Mouse (Mus musculus) thymus, postnatal 10 days (tissue): ENCODE results near the gene Tgfb3.

Source experiments
- DNase-seq, 2 experiments: peaks; one replicate each; pipeline ENCODE4 v3.0.0; 2021; ENCODE audit warnings: low spot score in 2 of 2

The Tgfb3 gene

DNA sequence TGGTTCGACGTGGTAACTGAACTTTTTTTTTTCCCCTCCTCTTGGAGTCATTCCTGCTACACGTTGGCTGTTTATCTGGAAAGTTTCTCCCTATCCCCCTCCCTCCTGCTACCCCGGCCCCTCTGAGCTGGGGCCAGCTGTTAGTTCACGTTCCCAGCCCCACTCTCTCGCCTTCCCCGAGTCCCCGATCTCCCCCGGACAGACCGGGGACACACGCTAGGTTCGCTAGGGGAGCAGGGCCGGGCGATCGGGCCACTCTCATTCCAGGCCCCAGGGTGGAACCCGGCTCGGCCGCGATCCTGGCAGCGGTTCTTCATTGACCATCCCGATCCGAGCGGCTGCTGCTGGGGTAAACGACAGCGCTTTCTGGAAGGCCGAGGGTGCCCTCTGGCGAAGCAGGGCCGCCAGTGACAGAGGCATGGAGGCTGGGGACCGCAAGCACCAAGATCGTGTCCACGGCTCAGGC, 394 bp upstream of the Tgfb3 start:
- peak; percentile 56 to 82 for DNase-seq

DNA sequence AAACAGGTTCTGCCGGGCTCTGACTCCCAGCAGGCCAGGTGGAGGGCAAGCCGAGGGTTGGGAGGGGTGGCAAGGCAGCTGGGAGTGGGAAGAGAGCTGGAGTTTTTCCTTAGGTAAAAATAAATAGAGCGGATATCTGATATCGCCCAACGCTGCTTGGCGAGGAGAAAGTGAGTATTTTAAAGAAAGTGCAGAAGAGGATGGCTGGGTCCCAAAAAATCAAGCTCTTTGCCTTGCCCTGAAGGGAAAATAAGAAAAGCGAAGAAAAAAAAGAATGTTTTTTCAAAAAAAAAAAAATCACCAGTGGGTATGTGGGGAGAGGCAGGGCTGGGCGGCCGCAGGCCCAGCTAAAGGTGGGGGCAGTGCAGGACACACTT, 677 bp downstream of the Tgfb3 start:
- DNase-seq = no peak

DNA sequence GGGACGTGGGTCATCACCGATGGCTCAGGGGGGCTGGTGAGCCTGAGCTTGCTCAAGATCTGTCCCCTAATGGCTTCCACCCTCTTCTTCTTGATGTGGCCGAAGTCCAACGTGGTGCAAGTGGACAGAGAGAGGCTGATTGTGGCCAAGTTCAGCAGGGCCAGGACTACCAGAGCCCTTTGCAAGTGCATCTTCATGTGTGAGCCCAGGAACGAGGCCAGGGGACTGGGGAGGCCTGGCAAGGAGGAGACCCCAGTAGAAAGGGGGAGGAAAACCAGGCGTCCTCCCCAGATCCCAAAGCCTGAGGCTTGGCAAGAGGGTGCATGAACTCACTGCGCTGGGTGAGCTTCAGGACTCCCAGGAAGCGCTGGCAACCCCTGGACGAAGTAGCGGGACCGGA, 1.1 kb downstream of the Tgfb3 start:
- DNase-seq = no peak

DNA sequence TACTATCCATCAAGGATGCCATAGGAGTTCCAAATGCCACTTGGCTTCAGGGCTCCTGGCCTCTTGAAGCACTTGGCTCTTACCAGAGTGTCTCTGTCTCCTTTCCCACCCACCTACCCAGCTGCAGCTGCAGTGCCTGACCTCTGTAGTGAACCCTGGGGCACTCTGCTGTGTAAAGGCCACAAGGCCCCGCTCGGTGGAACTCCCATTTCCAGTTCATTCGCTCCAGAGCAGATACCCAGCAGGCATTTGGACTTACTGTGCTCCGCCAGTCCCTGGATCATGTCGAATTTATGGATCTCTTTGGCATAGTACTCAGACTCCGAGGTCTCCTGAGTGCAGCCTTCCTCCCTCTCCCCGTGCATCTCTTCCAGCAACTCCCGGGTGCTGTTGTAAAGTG, 1.5 kb downstream of the Tgfb3 start:
- no peak for DNase-seq

DNA sequence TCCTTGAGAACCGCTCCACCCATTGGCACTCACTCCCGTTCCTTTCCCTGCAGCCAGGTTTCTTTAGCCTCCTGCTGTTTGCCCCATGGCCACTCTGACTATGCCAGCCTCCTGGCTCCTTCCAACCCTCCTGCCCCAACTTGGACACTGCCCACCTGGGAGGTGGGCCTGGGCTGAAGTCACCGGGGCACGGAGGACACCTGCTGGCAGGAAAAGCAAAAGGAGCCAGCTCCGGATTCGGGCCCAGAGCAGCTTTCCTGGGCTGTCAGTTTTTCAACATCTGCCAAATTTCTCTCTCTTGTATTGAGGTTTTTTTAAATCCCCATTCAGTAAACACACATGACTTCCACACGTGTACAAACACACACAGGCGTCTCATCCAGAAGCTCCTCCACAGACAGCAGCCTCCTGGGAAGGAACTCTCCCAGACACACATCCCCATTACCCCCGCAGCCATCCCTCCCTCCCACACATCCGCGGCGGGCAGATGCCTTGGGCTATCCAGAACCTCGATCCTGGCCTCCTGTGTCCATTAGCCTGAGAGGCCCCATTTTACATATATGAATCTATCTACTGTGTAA, 2.4 kb downstream of the Tgfb3 start:
- DNase-seq = no peak

- DNase-seq = no peak
These were observed 3.5 kb downstream of the Tgfb3 start for GRCm38 (mm10) chr12:86075358-86075757.

DNA sequence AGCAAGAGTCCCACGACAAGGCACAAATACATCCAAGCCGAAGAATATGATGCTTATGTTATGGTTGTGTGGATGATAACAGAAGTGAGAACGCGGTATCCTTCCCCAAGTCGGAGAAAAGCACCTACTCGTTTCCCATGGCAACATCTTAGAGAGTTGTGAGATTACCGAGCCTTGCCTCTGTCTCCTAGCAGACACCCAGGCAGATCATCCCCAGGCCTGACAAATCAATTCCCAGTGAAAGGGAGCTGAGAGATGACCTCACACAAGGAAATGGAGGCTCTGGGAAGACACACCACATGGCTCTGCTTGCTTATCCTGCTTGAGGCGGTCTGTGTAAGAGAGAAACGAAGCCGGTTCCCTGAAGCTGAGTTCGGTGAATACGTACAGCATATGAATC, 4.2 kb downstream of the Tgfb3 start:
- no peak for DNase-seq

DNA sequence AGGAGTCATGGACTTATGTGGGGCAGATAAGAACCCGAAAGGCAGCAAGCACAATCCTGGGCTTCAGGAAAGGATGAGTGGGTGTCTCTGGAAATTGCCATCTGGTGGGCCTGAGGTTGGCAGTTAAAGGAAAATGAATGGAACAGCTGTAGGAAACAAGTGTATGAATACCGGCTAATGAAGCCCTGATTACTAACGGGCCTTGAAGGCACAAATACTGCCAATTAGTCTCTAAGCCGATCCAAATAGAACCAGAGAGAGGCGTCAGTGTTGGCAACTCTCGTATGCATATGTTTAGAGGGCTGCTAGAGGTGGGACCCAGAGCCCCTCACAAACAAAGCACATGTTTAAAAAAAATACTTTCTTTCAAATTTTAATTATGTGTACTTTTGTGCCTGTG, 7.4 kb downstream of the Tgfb3 start:
- no peak for DNase-seq

DNA sequence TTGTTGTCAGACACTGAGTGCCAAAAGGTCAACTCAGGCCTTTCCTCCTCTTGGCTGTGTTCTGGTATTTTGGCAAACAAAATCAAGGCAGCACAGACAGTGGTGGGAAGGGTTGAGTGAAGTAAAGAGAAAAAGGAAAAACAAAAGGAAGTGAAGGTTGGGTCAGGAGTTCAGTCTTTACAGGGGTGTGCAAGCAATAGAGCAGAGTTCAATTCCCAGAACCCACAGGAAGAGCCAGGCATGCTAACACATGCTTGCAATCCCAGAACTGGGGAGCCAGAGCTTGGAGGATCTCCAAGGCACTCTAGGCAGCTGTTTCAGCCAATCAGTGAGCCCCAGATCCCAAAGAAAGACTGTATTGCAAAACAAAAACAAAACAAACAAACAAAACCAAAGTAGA, 14.0 kb downstream of the Tgfb3 start:
- no peak for DNase-seq

DNA sequence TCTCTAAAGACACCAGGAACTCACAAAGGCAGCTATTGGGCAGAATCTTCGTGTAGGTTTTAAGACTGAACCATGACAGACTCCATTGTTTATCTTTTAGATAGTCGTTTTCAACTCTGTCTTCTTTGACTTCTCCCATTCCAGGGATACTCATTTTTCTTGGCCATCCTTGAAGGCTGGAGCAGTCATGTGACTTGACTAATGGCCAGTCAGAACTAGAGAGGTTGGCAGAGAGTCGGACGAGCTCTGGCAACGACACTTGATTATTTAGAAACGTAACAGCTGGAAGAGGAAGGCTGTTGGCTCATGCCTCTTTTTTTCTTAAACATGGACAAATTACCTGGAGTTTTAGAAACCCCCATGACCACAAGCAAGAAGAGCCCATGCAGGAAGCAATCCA, 19.5 kb downstream of the Tgfb3 start:
- no peak for DNase-seq

GRCm38 (mm10) chr12:86057516-86057915, 21.3 kb downstream of the Tgfb3 start:
- no peak for DNase-seq

DNA sequence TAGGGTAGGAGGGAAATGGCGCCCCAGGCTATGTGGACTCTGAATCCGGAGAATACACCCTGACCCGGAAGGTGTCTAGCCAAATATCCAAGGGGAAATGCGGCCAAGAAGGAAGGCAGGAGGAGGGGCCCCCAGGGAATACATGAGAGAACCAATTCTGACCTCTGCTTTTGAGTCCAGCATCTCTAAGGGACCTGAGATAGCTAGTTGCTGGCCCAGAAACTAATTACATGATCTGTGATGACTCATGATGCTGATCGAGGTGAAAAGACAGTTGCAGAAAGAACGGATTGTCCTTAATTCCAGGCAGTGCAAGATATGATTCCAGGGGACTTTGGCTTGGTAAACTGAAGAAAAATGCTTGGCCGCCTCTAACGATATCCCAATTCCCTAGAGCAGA, 21.9 kb downstream of the Tgfb3 start:
- DNase-seq = no peak

DNA sequence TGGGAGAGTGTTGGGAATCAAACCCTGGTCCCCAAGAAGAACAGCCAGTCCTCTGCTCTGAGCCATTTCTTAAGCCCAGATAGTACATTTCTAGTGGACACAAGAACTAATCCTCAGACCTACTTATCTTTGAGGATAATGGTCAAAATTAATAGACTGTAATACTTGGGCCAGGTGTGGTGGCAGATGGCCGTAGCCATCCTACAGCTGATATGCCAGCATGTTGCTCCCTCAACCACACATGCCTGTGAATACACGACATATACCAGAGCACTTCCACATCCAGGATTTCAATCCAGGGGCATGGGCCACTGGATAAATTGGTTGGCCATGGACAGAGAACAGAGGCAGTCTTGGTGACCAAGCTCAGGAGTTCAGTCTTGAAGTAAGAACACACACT, 23.5 kb downstream of the Tgfb3 start:
- DNase-seq = no peak

DNA sequence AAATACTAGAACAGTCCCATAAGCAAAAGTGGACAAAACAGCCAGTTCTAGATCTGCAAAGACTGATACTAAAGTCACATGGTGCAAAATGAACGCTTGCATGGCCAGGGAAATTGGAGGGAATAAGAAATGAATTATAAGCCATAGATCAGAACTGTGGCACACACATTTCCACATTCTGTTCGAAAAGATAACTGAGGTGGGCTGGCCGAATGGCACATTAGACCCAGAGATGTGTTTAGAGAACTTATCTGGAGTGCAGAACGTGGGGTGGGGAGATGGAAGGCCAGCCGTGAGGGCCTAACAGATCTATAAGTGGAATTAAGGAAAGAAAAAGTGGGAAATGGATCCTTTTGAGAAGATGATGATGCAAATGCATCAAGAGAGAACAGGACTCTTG, 27.4 kb downstream of the Tgfb3 start:
- DNase-seq = no peak

GRCm38 (mm10) chr12:86049813-86050212, 29.0 kb downstream of the Tgfb3 start:
- no peak for DNase-seq

DNA sequence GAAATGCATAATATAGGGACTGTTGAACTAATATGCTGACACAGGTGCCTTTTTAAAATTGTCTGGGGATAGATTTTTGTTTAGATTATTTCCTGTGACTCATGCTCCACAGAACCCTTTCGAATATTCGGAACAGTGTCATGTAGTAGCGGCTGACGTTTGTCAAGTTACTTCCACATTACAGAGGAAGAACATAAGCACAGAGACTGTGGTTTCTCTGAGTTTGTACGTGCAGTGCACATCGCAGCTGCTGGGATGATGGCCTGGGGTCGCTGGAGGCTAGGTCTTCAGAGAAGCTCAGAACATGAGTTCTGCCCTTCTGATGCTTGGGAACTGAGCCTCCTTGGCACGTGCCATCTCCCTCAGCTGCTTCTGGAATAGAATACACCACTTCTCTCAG, 31.5 kb downstream of the Tgfb3 start:
- no peak for DNase-seq

GRCm38 (mm10) chr12:86046776-86047175, 32.1 kb downstream of the Tgfb3 start:
- DNase-seq = no peak

DNA sequence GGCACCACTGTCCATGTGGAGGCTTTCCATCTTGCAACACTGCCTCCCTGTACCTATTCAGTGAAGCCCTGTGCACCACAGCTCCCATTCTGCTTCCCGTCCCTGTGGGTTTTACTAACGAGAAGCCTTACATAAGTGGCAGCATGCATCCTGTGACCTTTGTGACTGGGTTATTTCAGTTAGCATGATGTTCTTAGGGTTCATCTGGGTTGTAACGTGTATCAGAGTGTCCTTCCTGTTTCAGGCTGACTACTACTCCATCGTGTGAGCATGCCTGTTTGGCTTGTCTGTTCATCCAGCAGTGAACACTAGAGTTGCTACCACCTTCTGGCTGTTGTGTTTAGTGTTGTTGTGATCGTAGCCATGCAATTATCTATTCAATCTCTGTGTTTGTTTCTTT, 32.7 kb downstream of the Tgfb3 start:
- no peak for DNase-seq

- no peak for DNase-seq
These were observed 39.1 kb downstream of the Tgfb3 start for GRCm38 (mm10) chr12:86039751-86040150.

DNA sequence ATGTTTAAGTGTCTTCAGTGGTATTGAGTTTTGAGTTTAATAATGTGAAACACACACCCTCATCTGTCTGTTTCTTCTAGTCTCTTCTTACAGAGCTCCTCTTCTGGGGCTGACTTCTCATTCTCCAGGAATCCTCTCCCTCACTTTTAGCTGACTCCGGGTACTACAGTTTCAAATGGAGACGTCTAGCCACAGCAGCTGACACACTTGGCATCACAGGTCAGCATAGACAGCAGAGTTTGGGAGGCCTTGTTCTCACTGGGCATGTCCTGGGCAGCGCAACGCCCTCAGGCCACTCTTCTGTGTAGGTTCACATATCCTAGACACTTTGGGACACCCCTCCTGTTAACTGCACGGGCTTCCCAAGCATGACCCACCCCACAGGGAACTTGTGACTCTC, 39.8 kb downstream of the Tgfb3 start:
- no peak for DNase-seq

- DNase-seq = no peak
These were observed 41.5 kb downstream of the Tgfb3 start for GRCm38 (mm10) chr12:86037235-86037921.

GRCm38 (mm10) chr12:86036368-86037166, 42.3 kb downstream of the Tgfb3 start:
- no peak for DNase-seq

DNA sequence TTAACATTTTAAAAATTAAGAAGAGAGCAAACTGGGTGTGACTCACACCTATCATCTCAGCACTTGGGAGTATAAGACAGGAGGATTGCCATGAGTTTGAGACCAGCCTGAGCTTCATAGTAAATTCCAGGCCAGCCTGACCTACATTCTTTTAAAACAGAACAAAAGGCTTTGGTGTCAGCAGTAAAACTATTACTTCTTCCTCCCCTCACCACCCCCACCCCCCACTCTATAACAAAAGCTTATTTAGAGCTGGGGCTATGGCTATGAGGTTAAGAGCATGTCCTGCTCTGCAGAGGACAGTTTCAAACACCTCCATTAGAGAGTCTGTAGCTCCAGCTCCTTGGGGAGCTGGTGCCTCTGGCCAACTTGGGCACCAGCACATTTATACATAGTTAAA, 43.3 kb downstream of the Tgfb3 start:
- no peak for DNase-seq
